Mouse (Mus musculus) common myeloid progenitor, adult 5-6 weeks (primary cell): Measurements from ENCODE around the gene Ovca2. TPM values are rescaled to one million over a fixed set of nuclear protein-coding genes. Genes with fewer than 3 reads are reported as not detected.

Source experiments
- ATAC-seq: replicated peaks from 2 replicates; pipeline ENCODE4 v1.8.0; 2016; ENCODE audit warnings: low read depth, mild to moderate bottlenecking, moderate TSS enrichment, inconsistent platforms; ENCODE audit not compliant: poor library complexity, severe bottlenecking
- total RNA-seq: library from RNA; stranded (forward); fragments of 200-1000, 187-1606 nt; gene quantifications from 2 replicates; pipeline ENCODE4 v1.2.3, GENCODE M21; 2017

Ovca2 gene
- total RNA-seq, 1 experiment from 2014 or later, result 20.9 TPM

GRCm38 (mm10) chr11:75172151-75173094, 6.2 kb downstream of the Ovca2 start:
- 0 out of 2 replicates have a peak, but pooled peaks have one; percentile 0 for ATAC-seq

- ATAC-seq, result no peak
Observed at GRCm38 (mm10) chr11:75171186-75171865, 7.3 kb downstream of the Ovca2 start.

GRCm38 (mm10) chr11:75170136-75170751, 8.4 kb downstream of the Ovca2 start:
- ATAC-seq, result peak; percentile 40

GRCm38 (mm10) chr11:75169405-75170080, 9.1 kb downstream of the Ovca2 start, which contains the start of gene Hic1:
TSS of gene Hic1 (minus strand) at chr11:75169519.
- ATAC-seq, result no peak

- 0 out of 2 replicates have a peak, but pooled peaks have one; percentile 11 for ATAC-seq
Observed at GRCm38 (mm10) chr11:75168590-75169361, 9.9 kb downstream of the Ovca2 start.

GRCm38 (mm10) chr11:75167643-75168589, 10.7 kb downstream of the Ovca2 start:
- no peak for ATAC-seq

GRCm38 (mm10) chr11:75166861-75167642, 11.6 kb downstream of the Ovca2 start:
- no peak for ATAC-seq

GRCm38 (mm10) chr11:75166193-75166842, 12.3 kb downstream of the Ovca2 start:
- ATAC-seq, result no peak

GRCm38 (mm10) chr11:75165441-75166192, 13.0 kb downstream of the Ovca2 start:
- ATAC-seq, result peak; percentile 62

- peak; percentile 76 for ATAC-seq
Observed at GRCm38 (mm10) chr11:75164750-75165149, 13.9 kb downstream of the Ovca2 start.

- ATAC-seq, result no peak
Observed at GRCm38 (mm10) chr11:75164051-75164450, 14.6 kb downstream of the Ovca2 start.

- no peak for ATAC-seq
Observed at GRCm38 (mm10) chr11:75163379-75163778, 15.3 kb downstream of the Ovca2 start.

GRCm38 (mm10) chr11:75162591-75163080, 16.0 kb downstream of the Ovca2 start:
- ATAC-seq, result no peak

GRCm38 (mm10) chr11:75161417-75162008, 17.1 kb downstream of the Ovca2 start:
- no peak for ATAC-seq

- no peak for ATAC-seq
Observed at GRCm38 (mm10) chr11:75160954-75161353, 17.7 kb downstream of the Ovca2 start.

GRCm38 (mm10) chr11:75159564-75159963, 19.1 kb downstream of the Ovca2 start:
- ATAC-seq, result peak; percentile 50; the same call in 1 of the 2 replicates
